Mouse (Mus musculus) left cerebral cortex, adult 11 months (tissue): ENCODE measurements around the gene Henmt1.

Experiments used
- DNase-seq: peaks from one replicate; pipeline ENCODE4 v3.0.0; 2022; ENCODE audit warnings: low spot score

Gene Henmt1

DNA sequence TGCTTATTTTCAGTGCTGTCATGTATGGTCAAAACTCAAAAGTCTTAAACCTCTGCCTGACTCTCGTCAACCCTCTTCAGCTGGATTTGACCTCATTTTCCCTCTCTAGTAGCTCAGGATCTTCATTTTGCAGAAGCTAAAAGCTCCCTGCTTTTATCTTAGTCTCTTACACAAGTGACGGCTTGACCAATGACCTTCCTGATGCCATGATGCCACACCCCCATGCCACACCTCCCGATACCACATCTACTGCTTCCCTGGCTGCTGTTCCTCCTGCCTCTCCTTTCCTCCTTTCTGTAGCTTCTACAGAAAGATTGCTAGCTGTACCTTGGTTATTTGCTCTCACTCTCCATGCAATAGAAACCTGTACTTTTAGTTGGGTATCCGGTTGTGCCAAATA, 58.1 kb downstream of the Henmt1 start:
- DNase-seq = no peak

DNA sequence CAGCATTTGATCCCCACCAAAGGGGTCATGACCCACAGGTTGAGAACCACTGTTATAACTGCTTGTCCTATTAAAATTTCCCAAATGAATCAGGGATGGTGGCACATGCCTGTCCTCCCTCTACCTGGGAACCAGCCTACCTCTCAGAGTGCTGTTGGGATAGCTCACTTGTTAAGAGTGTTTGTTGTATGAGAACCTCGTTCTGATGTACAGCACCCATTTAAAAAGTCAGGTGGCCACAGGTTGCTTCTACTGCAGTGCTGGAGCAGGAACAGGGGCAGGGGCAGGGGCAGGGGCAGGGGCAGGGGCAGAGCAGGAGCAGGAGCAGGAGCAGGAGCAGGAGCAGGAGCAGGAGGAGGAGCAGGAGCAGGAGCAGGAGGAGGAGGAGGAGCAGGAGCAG, 59.5 kb downstream of the Henmt1 start:
- DNase-seq = no peak

DNA sequence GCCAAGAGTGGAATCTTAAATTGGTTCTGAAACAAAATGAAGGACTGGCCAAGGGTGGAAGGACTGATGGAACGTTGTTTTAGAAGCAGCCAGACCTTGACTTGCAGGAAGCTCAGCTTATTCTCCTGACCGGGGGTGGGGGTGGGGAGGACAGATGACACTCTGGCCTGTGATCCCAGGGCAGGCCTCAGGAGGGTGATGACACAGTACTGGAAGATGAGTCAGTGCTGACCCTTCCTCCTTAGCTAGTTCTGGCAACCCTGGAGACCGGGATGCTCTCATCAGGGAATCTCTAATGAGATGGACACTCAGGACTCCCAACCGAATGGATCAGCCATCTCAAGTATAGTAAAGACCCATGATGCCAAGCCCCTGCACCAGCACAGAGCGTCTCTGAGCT, 66.1 kb downstream of the Henmt1 start:
- DNase-seq = no peak

DNA sequence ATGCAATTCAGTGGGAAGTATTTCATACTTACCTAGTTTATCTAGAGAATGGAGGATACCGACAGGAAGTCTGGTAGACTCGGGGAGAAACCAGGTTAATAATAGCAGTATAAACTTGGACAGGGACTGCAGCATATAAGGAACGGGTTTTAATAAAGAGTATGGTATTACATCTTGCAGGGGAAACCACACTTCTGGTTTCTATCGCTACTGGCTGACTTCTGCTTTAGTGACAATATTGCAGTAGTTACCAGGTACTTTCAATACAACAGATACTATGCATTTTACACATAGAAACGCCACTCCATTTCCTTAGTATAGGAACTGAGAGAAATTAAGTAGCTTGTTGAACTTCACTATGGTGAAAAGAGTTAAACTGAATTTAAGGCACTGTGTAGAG, 68.5 kb downstream of the Henmt1 start:
- no peak for DNase-seq
